Mouse (Mus musculus): Measurements from ENCODE around the gene Ccdc137. TPM values are rescaled to one million over a fixed set of nuclear protein-coding genes. Genes with fewer than 3 reads are reported as not detected.

The Ccdc137 gene
- polyA plus RNA-seq, 1 experiment from 2014 or later, result 25.0 TPM

GRCm38 (mm10) chr11:120467051-120467735 is 9.3 kb downstream of the Ccdc137 start, which contains the start of gene Arl16:
Gene Arl16, minus strand, starts transcription at chr11:120467607.
- under 1% methylated on average over 54 of the region's 54 CpGs for WGBS
- Histone ChIP-seq H3K9me3 (ENCODE audit: control insufficient read depth, low read length) (no peaks in the 10 kb centered on the region), H3K27me3 (ENCODE audit: control insufficient read depth, insufficient read depth, low read length) (no peaks in the 10 kb centered on the region), H3K4me3 (ENCODE audit: low read depth, low read length) (peak within 1 kb of the TSS; percentile 93), H3K4me2 (replicated peaks; ENCODE audit: low read depth, low read length) (peak within 1 kb of the TSS; percentile 95), H3K36me3 (ENCODE audit: control insufficient read depth, insufficient read depth, low read length) (peaks cover 14% of the 10 kb centered on the region), H3K27ac (ENCODE audit: low read depth, low read length) (peak within 1 kb of the TSS; percentile 84), H3K4me1 (replicated peaks; ENCODE audit: control insufficient read depth, insufficient read depth, low read length) (peaks cover 9% of the 10 kb centered on the region; the same call in 1 of the 2 replicates), H3K9ac (ENCODE audit: low read depth, low read length) (peak within 1 kb of the TSS; percentile 89)
- DNase-seq (ENCODE audit: low spot score) (peak; percentile 99), ATAC-seq (ENCODE audit: low FRiP score) (peak; percentile 100)

GRCm38 (mm10) chr11:120467736-120468092 is 9.8 kb downstream of the Ccdc137 start:
- H3K9ac ChIP-seq (ENCODE audit: low read depth, low read length), result peak overlapping the region; percentile 89
- peak overlapping the region; percentile 65; the same call in 1 of the 2 replicates for H3K27ac ChIP-seq (ENCODE audit: low read depth, low read length)
- ATAC-seq (ENCODE audit: low FRiP score) (peak; percentile 73; the same call in 1 of the 2 replicates), DNase-seq (ENCODE audit: low spot score) (no peak)
- peaks cover 16% of the 10 kb centered on the region for H3K36me3 ChIP-seq (ENCODE audit: control insufficient read depth, insufficient read depth, low read length)
- WGBS, result 1% methylated on average over 33 of the region's 33 CpGs
- H3K9me3 ChIP-seq (ENCODE audit: control insufficient read depth, low read length), result no peaks in the 10 kb centered on the region
- H3K4me2 ChIP-seq (replicated peaks; ENCODE audit: low read depth, low read length), result peak overlapping the region; percentile 74
- H3K4me3 ChIP-seq (ENCODE audit: low read depth, low read length), result peak overlapping the region; percentile 93
- H3K4me1 ChIP-seq (replicated peaks; ENCODE audit: control insufficient read depth, insufficient read depth, low read length), result peaks cover 9% of the 10 kb centered on the region; the same call in 1 of the 2 replicates
- no peaks in the 10 kb centered on the region for H3K27me3 ChIP-seq (ENCODE audit: control insufficient read depth, insufficient read depth, low read length)

- H3K4me2 ChIP-seq (replicated peaks; ENCODE audit: low read depth, low read length), result no peak overlapping the region
- DNase-seq (ENCODE audit: low spot score) (no peak), ATAC-seq (ENCODE audit: low FRiP score) (no peak)
- no peak overlapping the region for H3K27ac ChIP-seq (ENCODE audit: low read depth, low read length)
- 97% methylated on average over 6 of the region's 6 CpGs for WGBS
- no peak overlapping the region for H3K4me3 ChIP-seq (ENCODE audit: low read depth, low read length)
- H3K9ac ChIP-seq (ENCODE audit: low read depth, low read length), result no peak overlapping the region
- peaks cover 22% of the 10 kb centered on the region for H3K36me3 ChIP-seq (ENCODE audit: control insufficient read depth, insufficient read depth, low read length)
- no peaks in the 10 kb centered on the region for H3K9me3 ChIP-seq (ENCODE audit: control insufficient read depth, low read length)
- no peaks in the 10 kb centered on the region for H3K27me3 ChIP-seq (ENCODE audit: control insufficient read depth, insufficient read depth, low read length)
- peaks cover 6% of the 10 kb centered on the region; the same call in 1 of the 2 replicates for H3K4me1 ChIP-seq (replicated peaks; ENCODE audit: control insufficient read depth, insufficient read depth, low read length)
Measured at GRCm38 (mm10) chr11:120472052-120472451, 14.1 kb downstream of the Ccdc137 start.

- WGBS, result 91% methylated on average over 7 of the region's 7 CpGs
- peaks cover 19% of the 10 kb centered on the region for H3K36me3 ChIP-seq (ENCODE audit: control insufficient read depth, insufficient read depth, low read length)
- H3K27ac ChIP-seq (ENCODE audit: low read depth, low read length), result no peak overlapping the region
- H3K9ac ChIP-seq (ENCODE audit: low read depth, low read length), result peak overlapping the region; percentile 91
- H3K4me1 ChIP-seq (replicated peaks; ENCODE audit: control insufficient read depth, insufficient read depth, low read length), result peaks cover 5% of the 10 kb centered on the region
- no peak overlapping the region for H3K4me3 ChIP-seq (ENCODE audit: low read depth, low read length)
- DNase-seq (ENCODE audit: low spot score) (no peak), ATAC-seq (ENCODE audit: low FRiP score) (no peak)
- H3K27me3 ChIP-seq (ENCODE audit: control insufficient read depth, insufficient read depth, low read length), result no peaks in the 10 kb centered on the region
- H3K9me3 ChIP-seq (ENCODE audit: control insufficient read depth, low read length), result no peaks in the 10 kb centered on the region
- peak overlapping the region; percentile 54 for H3K4me2 ChIP-seq (replicated peaks; ENCODE audit: low read depth, low read length)
Measured at GRCm38 (mm10) chr11:120483448-120483934, 25.6 kb downstream of the Ccdc137 start.

GRCm38 (mm10) chr11:120484265-120484981 is 26.5 kb downstream of the Ccdc137 start, which contains the start of gene Mrpl12:
Gene Mrpl12, plus strand, starts transcription at chr11:120484613.
- DNase-seq (ENCODE audit: low spot score) (peak; percentile 96), ATAC-seq (ENCODE audit: low FRiP score) (peak; percentile 92)
- Histone ChIP-seq H3K4me2 (replicated peaks; ENCODE audit: low read depth, low read length) (peak within 1 kb of the TSS; percentile 54), H3K27ac (ENCODE audit: low read depth, low read length) (peak within 1 kb of the TSS; percentile 82), H3K4me3 (ENCODE audit: low read depth, low read length) (peak within 1 kb of the TSS; percentile 99), H3K27me3 (ENCODE audit: control insufficient read depth, insufficient read depth, low read length) (no peaks in the 10 kb centered on the region), H3K36me3 (ENCODE audit: control insufficient read depth, insufficient read depth, low read length) (peaks cover 10% of the 10 kb centered on the region; the same call in 1 of the 2 replicates), H3K9me3 (ENCODE audit: control insufficient read depth, low read length) (no peaks in the 10 kb centered on the region), H3K4me1 (replicated peaks; ENCODE audit: control insufficient read depth, insufficient read depth, low read length) (peaks cover 5% of the 10 kb centered on the region), H3K9ac (ENCODE audit: low read depth, low read length) (peak within 1 kb of the TSS; percentile 91)
- WGBS, result under 1% methylated on average over 57 of the region's 60 CpGs

GRCm38 (mm10) chr11:120485251-120485650 is 27.3 kb downstream of the Ccdc137 start:
- no peaks in the 10 kb centered on the region for H3K9me3 ChIP-seq (ENCODE audit: control insufficient read depth, low read length)
- H3K4me1 ChIP-seq (replicated peaks; ENCODE audit: control insufficient read depth, insufficient read depth, low read length), result peaks cover 5% of the 10 kb centered on the region
- peaks cover 6% of the 10 kb centered on the region; the same call in 1 of the 2 replicates for H3K36me3 ChIP-seq (ENCODE audit: control insufficient read depth, insufficient read depth, low read length)
- H3K4me3 ChIP-seq (ENCODE audit: low read depth, low read length), result peak overlapping the region; percentile 99
- H3K4me2 ChIP-seq (replicated peaks; ENCODE audit: low read depth, low read length), result peak overlapping the region; percentile 54
- H3K27ac ChIP-seq (ENCODE audit: low read depth, low read length), result no peak overlapping the region
- DNase-seq (ENCODE audit: low spot score) (no peak), ATAC-seq (ENCODE audit: low FRiP score) (no peak)
- H3K27me3 ChIP-seq (ENCODE audit: control insufficient read depth, insufficient read depth, low read length), result no peaks in the 10 kb centered on the region
- 11% methylated on average over 10 of the region's 10 CpGs for WGBS
- H3K9ac ChIP-seq (ENCODE audit: low read depth, low read length), result peak overlapping the region; percentile 91

GRCm38 (mm10) chr11:120488516-120488915 is 30.6 kb downstream of the Ccdc137 start:
- Histone ChIP-seq H3K4me1 (replicated peaks; ENCODE audit: control insufficient read depth, insufficient read depth, low read length) (peaks cover 14% of the 10 kb centered on the region), H3K27me3 (ENCODE audit: control insufficient read depth, insufficient read depth, low read length) (no peaks in the 10 kb centered on the region), H3K4me2 (replicated peaks; ENCODE audit: low read depth, low read length) (no peak overlapping the region), H3K9me3 (ENCODE audit: control insufficient read depth, low read length) (no peaks in the 10 kb centered on the region), H3K4me3 (ENCODE audit: low read depth, low read length) (no peak overlapping the region), H3K36me3 (ENCODE audit: control insufficient read depth, insufficient read depth, low read length) (no peaks in the 10 kb centered on the region), H3K9ac (ENCODE audit: low read depth, low read length) (no peak overlapping the region), H3K27ac (ENCODE audit: low read depth, low read length) (no peak overlapping the region)
- no peak for DNase-seq (ENCODE audit: low spot score)
- 77% methylated on average over 4 of the region's 4 CpGs for WGBS
- no peak for ATAC-seq (ENCODE audit: low FRiP score)

GRCm38 (mm10) chr11:120489054-120489761 is 31.3 kb downstream of the Ccdc137 start:
- peaks cover 14% of the 10 kb centered on the region for H3K4me1 ChIP-seq (replicated peaks; ENCODE audit: control insufficient read depth, insufficient read depth, low read length)
- no peak overlapping the region for H3K27ac ChIP-seq (ENCODE audit: low read depth, low read length)
- H3K4me3 ChIP-seq (ENCODE audit: low read depth, low read length), result no peak overlapping the region

More at GRCm38 (mm10) chr11:120489054-120489761, 31.3 kb downstream of the Ccdc137 start:
- ATAC-seq (ENCODE audit: low FRiP score) (peak; percentile 25), DNase-seq (ENCODE audit: low spot score) (peak; percentile 85)
- Histone ChIP-seq H3K27me3 (ENCODE audit: control insufficient read depth, insufficient read depth, low read length) (no peaks in the 10 kb centered on the region), H3K9ac (ENCODE audit: low read depth, low read length) (no peak overlapping the region), H3K9me3 (ENCODE audit: control insufficient read depth, low read length) (no peaks in the 10 kb centered on the region), H3K4me2 (replicated peaks; ENCODE audit: low read depth, low read length) (no peak overlapping the region), H3K36me3 (ENCODE audit: control insufficient read depth, insufficient read depth, low read length) (no peaks in the 10 kb centered on the region; the same call in 1 of the 2 replicates)
- 70% methylated on average over 4 of the region's 4 CpGs for WGBS

All from hindbrain, embryonic 11.5 days (tissue).